Mouse (Mus musculus) G1E (cell line): ENCODE data around the gene Mt4.

ENCODE experiments used
- CTCF ChIP-seq: IDR thresholded peaks from 2 replicates; pipeline ENCODE4 v1.5.1; 2012; ENCODE audit warnings: low read depth, low read length, inconsistent platforms, mixed read lengths
- TAL1 ChIP-seq: conservative IDR thresholded peaks from 2 replicates; pipeline ENCODE4 v1.6.1; 2012; ENCODE audit warnings: low read depth, low read length, inconsistent platforms, mixed read lengths

DNA sequence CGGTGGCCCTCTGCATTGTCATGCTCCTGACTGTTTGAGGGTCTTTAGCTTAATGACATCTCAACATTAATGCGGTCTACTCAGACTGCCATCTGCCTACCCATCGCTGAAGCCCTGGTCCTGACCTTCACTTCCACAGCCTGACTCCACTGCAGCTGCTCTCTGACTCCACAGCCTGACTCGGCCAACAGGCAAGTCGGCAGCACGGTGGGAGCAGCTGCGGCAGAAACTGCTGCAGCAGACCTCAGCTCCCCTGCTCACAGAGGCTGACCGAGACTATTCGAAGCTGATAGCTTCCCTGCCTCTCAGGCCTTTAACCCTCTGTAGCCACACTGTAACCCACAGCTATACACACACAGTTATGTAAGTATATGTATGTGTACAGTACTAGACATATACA lies 49.0 kb upstream of the Mt4 start:
- TF ChIP-seq CTCF = no peak
- TF ChIP-seq TAL1 = no peak
